Mouse (Mus musculus) spleen, adult 2 months (tissue): ENCODE measurements around the gene Smg1.

ENCODE experiments used
- CTCF ChIP-seq: fragments of 200-500 bp; IDR thresholded peaks from 2 replicates; pipeline ENCODE4 v1.5.1; 2011; ENCODE audit warnings: mild to moderate bottlenecking, inconsistent platforms; ENCODE audit not compliant: insufficient read depth, insufficient read length, insufficient replicate concordance; ENCODE audit errors: extremely low read depth
- POLR2A ChIP-seq: fragments of 200-500 bp; IDR thresholded peaks from 2 replicates; pipeline ENCODE4 v1.6.1; 2011; ENCODE audit warnings: low read depth, low read length, inconsistent platforms

DNA sequence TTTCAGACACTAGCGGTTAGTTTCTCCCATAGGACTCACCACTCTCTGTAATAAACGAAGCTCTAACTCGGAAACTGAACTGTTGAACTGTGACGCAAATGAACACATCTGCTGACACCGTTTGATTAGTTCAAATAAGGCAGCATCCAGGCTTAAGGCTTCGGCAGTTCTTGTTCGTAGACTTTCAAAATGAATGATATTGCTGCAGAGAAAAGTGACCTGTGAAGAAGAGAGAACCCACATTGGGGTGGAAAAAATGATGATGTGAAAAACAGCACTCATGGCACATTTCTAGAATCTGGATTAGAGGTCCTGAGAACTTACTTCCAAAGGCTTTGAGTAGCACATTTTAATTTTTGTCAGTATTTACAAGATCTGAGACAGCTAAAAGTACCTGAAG, 102.2 kb downstream of the Smg1 start:
- TF ChIP-seq CTCF (no peak), POLR2A (no peak)
